Mouse (Mus musculus) mature B cell (primary cell): ENCODE measurements around the gene Smpdl3b.

ENCODE experiments used
- in situ Hi-C: fragments of 300-500 bp; cut with MboI; formaldehyde crosslinking; loops from 2 replicates; pipeline ENCODE4 v1.14.3; 2019

Smpdl3b gene

DNA sequence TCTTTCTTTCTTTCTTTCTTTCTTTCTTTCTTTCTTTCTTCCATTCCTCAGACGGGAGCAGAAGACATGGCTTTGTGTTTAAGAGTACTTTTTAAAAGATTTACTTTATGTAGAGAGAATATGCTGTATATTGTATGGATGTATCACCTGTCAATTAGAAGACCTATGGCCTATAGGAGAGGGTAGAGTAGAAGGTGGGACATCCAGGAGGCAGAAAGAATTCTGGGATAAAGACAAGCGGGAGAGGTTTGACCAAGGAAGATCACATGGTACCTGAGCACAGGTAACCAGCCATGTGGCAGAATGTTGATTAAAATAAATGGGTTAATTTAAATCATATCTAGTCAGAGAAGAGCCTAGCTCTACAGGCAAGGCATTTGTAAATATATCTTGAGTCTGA is 22.3 kb downstream of the Smpdl3b start:
- in situ Hi-C loops: no loop called here

DNA sequence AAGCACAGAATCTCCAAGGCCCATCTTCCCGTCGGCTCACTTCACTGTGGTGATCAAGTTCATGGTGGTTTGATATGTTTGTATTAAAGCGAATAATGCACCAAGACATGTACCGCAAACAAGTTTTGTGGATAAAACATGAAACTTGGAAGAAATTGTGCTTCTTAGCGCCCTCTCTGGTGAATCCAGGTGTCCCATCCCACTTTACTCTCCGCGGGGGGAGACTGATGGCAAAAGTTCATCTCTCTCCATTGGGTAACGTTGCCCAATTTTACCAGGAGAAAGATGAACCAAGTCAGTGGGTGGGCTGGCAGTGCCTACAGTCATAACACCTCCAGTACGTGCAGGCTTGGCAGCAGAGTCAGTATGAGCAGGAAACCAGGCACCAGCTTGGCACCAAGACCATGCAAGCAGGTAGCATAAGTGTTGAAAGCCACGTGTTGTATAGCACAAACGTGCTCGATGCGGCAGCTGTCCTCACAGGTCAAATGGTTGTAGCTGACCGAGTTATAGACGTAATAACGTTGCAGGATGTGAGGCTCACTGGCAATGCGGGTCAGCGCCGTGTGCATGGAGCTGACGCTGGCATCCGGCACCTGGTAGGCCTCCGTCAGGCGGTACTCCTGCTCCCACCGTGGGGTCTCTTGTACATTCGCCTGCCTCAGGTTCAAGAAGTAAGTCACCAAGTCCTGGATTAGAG is 23.8 kb downstream of the Smpdl3b start:
- in situ Hi-C loops: no loop called here

DNA sequence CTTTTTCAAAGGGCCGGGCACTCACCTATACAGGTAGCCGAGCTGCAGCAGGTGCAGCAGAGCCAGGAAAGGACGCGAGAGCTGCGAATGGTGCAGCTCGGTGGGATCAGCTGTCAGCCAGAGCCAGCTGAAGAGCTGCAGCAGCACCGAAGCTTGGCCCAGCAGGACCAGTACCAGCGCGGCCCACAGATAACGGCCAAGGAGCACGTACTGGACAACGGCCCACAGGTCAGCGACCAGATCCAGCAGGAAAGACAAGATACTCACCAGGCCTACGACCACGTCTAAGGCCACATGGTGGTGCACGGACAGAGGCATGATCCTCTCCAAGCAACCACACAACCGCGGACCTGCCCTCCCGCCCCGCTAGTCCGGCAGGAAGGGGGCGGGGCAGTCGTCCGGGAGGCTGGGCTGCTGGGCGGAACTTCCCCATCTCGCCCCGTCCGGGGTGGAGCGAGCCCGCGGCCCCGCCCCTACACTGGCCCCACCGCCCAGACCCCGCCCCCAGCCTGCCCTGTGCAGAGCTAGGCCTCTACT is 24.8 kb downstream of the Smpdl3b start, which contains the start of gene Xkr8:
Xkr8 (minus strand) TSS at position 399 of the 537 bp plus-strand sequence.
- in situ Hi-C loops: no loop called here

DNA sequence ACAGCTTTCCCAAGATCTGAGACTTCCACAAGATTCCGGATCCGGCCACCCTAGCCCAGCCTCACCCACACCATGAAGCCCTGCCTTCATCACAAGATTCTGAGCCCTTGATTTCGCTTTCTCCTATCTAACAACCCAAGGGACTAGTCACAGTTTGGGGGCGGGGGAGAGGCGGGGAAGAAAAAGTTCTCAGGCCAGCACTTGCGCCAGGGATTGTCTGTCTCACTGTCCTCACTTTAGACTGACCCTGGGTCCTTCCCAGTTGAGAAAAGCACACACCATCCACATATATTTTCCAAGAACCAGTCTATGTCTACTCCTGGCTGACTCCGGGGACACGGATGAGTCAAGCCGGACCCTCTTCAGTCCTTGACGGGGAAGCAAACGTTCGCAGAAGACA is 25.4 kb downstream of the Smpdl3b start:
- in situ Hi-C loops: no loop called here

DNA sequence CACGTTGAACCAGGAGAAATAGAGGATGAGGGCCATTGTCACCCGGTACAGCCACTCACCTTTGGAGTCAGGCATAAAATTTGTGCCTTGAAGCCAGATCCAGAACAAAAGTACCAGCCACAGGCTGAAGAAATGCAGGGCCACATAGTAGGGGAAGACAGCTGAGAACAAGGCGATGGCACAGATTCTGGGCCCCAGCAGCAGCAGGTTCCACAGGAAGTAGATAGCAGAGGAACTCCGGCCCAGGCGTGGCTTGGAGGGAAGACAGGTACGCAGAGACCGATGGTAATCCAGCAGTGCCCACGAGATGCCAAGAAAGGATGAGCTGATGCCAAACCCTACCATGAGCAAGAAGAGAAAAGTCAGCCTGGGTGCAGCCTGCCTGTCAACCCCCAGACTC is 28.8 kb downstream of the Smpdl3b start:
- in situ Hi-C loops: no loop called here

DNA sequence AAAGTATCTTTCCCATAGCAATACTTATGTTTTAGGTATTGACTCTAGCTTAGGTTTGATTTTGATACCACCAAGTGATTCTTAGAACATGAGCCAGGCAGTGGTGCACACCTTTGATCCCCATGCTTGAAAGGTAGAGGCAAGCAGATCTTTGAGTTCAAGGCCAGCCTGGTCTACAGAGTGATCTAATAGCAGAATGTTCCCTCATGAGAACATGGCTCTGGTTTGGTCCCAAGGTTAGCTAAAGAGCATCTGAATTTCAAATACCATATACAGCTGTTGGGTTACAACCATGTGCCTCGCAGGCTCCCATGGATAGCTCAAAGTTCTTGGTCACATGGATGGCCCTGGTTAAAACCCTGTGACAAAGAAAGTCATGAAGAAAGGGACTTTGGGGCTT is 38.8 kb downstream of the Smpdl3b start:
- in situ Hi-C loops: no loop called here

DNA sequence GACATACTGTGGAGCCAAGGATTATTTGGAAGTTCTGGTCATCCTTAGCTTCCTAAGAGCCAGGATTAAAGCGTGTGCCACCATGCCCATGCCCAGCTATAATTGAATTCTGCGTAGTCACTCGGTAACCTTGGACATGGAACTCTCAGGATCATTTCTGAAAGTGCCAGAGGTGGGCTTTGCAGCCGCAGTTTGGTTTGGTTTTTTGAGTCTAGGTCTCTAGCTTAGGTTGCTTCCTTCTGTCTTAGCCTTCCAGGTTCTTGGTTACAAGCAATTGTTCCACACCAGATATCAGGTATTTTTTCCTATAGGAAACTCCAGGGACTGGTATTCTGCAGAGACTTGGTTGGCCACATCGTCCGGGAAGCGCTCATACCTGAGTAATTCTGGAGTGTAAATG is 43.9 kb downstream of the Smpdl3b start:
- in situ Hi-C loops: no loop called here

DNA sequence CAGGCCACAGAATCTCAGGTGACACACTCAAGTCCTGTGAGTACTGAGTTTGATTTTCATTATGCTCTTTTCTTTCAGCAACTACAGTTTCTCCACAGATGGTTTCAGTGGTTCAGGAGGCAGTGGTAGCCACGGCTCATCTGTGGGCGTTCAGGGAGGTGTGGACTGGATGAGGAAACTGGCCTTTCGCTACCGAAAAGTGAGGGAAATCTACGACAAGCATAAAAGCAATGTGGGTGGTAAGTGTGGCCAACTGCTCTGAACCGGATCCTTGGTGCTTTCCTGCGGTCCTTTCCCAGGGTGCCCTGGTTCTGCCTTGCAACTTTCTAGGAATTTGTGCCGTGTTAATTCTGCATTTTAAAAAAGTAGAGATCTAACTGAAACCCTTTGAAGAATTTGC is 50.2 kb downstream of the Smpdl3b start:
- in situ Hi-C loops: no loop called here

DNA sequence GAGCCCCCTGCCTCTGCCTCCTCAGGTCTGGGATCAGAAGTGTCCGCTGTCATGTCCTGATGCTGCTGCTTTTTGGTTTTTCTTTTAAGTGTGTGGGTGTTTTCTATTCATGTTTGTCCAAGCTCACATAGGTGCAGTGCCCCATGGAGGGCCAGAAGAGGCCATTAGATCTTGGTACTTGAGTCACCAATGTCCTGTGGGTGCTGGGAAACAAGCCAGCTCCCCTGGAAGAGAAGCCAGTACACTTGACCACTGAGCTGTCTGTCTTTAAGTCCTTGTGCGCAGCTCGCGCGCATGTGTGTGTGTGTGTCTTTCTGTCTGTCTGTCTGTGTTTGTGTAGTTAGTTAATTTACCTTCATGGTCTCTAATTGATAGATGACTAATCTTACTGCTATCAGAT is 55.0 kb downstream of the Smpdl3b start:
- in situ Hi-C loops: no loop called here

DNA sequence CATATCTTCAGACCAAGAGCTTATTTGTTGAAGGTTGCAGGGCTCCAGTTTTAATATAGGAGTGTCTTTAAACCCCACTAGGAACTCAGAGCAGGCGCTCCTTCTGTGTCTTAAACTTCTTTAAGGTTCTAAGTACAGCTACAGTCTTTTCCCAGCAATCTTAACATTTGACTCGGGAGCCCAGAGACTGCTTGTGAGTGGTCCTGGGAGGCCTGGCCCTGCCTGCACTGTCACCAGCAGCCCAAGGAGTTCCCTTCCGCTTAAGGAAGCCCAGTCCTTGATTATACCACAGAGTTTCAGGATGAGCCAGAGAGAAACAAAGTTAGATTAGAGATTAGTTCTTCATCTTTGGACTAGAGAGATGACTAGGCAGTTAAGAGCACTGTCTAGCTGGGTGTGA is 63.7 kb downstream of the Smpdl3b start:
- in situ Hi-C loops: no loop called here

DNA sequence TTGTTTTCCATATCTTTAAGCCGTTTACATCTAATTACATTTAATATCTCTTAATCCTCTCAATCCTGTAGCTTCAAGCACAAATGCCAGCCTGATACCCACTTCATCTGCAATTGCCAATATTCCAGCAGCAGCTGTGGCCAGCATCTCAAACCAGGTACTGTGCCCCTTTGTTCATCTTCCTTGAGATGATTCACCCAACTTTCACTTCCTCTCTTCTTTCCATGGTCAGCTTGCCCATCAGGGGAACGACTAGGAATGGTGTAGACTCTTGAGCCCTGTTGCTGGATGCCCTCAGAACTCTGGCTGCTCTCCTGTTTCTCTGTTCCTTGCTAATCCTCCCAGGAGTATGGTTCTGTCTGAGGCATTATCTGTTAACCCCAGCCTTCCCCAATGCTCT is 67.4 kb downstream of the Smpdl3b start:
- in situ Hi-C loops: no loop called here
